Mouse (Mus musculus): Measurements from ENCODE around the gene Ttll11.

Ttll11 gene

DNA sequence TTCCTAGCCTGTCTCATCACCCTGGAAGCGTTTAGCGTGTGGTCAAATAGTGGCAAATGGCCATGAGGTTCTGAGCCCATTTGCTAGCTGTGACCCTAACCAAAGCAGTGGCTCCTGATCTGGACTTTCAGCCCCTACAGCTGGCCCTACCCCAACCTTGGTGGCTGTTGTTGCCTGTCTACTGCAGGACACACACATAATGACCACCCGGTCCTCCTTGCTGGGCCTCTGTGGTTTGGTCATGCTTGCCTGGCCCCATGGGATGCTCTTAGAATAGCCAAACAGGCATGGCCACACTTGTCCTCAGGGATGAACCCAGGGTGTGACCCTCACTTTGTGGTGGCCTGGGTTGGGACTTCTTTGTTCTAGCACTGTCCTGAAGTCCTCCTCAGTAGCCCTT lies 80.0 kb downstream of the Ttll11 start:
- DNase-seq (ENCODE audit: low spot score): no peak

DNA sequence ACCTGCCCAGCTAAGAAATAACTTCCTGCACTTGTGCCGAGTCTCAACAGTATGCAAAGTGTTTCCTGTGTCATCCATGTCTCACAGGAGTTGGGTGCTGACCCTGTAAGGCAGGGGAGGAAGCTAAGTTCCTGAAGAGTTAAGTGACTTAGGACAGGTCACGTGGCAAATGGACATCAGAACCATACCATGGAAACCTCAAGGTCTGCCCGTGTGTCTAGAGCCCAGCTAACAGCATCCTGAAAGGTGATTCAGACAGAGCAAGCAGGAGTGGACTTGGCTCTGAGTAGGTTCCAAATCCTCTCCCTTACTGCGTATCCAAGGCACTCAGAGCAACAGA lies 80.6 kb downstream of the Ttll11 start:
- DNase-seq (ENCODE audit: low spot score): no peak

DNA sequence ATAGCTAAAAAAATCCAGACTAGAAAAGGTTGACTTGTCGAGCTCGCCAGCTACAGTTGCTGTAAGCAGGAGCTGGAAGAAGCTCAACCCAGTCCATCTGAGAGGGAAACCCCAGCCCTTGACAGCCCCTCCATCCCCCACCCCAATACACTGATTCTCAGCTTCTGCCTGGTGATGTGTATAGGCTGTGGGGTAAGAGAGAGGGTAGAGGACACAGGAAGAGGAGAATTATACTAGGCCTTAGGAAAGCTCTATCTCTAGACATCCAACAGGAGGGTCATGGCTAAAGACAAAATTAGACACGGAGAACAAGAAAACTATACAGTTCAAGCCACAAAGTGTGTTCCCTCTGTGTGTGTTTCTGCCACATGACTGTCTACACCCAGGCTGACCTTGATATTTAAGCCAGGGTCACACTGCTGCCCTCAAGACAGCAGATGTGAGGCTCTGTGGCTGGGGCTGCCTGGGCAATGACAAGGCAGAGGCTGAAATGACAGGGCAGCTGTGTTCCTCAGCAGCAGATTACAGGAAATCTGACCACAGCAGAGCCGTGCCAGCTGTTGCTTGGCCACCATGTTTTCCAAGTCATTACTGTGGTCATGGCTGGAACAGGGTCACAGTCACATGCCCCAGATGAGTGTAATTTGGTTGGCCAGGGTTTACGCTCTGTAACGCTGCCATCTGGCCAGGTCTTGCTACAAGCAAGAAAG lies 81.1 kb downstream of the Ttll11 start:
- DNase-seq (ENCODE audit: low spot score): peak; percentile 11

DNA sequence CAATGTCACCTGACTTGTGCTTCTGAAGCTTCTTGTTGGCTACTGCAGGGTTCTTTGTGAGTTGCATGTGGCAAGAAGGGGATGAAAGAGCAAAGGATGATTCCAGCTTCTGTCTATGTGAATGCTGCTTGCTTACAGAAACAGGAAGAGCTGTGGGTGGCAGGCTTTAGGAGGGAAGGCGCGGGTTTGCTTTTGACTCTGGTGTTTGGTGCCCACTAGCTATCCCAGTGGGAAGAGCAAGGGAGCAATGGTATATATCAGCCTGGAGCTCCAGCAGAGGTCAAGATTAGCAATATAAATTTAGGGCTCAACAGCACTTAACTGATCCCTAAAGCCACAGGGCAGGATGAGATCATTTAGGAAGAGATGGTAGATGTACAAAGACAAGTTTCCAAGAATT lies 82.6 kb downstream of the Ttll11 start:
- DNase-seq (ENCODE audit: low spot score): no peak

DNA sequence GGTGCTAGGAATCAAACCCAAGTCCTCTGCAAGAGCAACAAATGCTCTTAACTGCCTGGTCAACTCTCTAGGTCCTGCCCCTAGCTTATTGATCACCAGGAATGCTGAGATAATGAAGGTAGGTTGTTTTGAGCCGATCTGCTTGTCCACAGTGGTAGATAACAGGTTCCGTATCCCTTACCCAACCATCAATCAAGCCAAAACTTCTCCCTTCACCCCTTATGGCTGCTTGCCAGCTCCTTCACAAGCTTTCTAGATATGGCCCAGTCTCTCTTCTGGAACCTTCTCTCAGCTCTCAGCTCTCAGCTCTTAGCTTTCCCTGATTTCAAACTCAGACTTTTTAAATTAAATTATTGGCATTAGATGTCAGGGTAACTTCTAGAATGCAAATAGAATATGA lies 85.2 kb downstream of the Ttll11 start:
- DNase-seq (ENCODE audit: low spot score): no peak

DNA sequence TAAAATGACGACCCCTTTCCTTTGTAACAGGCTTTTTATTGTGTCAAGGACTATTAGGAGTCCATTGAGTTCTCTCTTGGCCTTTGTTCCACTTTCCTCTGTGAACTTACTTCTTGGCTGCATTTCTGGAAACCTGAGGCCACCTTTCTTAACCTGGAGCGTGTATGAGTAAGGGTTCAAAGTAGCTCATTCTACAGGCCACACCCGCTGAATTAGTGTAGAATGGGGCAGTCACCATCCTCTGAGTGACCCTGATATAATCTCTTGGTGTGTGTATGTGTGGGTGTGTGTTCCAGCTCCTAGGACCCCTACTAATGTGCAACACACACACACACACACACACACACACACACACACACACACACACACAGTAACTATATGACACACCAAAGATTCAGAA lies 89.1 kb downstream of the Ttll11 start:
- DNase-seq (ENCODE audit: low spot score): no peak

DNA sequence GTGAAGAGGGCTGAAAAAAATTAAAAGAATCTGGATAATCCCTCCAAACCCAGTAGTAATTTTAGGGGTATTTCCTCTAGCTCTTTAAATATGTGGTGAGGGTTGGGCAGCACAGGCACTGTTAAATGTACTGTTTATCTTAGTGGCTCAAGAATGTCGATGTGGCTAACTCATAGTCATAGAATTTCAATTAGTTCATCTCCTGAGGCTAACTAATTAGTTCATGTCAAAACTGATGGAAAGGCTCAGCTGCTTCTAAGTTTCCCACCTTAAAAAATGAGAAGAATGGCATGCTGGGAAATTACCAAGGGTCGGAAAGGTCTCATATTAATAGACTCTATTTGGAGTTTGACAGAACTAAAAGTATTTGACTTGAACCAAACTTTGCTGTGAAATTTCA lies 89.9 kb downstream of the Ttll11 start:
- DNase-seq (ENCODE audit: low spot score): no peak

DNA sequence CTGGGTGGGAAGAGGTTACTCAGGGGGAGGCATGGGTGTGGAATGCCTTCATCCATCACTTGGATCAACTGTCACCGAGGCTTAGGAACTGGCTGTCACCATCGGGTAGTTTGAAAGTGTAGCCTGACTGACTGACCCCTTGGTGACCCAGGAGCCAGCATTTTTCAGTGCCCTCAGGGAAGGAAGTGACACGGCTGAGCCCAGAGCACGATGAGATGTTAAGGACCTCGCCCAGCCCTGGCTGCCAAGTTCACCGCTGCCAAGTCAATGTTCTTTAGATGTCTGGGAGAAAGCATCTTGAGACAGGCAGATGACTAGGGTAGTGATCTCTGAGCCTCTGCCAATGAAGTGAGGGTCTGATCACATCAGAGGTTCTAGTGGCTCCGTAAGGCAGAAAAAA lies 95.4 kb downstream of the Ttll11 start:
- no peak for DNase-seq (ENCODE audit: low spot score)

DNA sequence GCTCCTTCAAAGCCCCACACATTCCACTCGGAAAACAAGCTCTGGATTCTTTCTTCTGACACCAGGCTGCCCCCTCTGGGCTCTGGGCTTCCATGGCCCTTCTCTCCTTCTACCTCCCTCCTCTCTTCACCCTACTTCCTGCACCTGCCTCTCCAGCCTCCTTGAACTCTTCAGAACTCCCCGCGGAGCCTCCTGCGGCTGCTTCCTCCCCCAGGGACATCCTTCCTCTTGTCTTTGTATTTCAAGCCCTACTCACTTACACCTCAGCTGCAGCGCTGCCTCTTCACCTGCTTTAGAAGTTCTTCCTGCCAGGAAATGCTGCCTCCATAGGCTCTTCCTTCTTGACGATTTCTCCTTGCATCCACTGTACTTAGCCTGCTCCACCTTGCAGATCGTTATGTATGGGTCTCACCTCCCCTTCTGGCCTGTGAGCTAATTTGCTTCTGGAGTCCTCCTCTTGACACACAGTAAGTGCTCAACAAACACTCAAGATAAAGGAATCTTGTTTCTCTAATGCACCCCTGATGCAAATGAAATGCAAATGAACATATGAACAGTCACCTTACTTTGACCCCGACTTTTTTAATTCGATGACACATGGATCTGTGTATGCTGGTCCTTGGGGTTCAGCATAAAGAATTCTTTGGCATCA lies 97.3 kb downstream of the Ttll11 start:
- no peak for DNase-seq (ENCODE audit: low spot score)

DNA sequence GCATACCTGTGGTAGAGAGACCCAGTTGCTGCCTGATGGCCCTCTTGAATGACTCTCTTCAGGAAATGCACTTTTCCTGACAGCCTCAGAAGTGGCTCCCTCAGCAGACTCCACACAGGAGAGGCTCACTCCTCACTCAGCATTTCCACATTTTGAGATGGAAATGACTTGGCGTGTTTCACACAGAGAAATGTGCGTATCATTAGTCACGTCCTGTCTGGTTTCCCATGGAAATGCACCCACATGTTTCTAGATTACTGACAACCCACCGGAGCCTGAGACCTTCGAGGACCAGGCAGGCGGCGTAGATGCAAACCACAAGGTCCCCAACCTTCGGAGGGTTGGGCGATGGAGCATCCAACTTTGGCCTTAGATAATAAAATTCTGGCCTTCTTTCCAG lies 97.8 kb downstream of the Ttll11 start:
- DNase-seq (ENCODE audit: low spot score): no peak

DNA sequence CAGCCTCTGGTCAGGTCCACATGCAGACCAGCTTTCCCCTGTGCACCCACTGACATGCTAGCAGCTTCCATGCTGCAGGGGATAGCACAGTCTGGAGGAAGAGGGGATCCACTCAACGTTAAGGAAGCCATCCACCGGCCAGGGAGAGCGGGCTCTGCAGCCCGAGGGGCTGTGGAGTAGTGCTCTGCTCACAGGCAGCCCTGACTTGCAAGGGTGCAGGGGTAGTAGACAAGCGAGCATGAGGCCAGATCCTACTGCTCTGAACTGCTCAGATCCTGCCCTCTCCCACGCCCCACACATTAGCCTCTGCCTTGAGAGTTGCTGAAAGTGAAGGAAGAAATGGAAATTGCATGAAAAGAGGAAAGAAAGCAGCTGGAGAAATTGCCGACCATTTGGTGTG lies 99.4 kb downstream of the Ttll11 start:
- no peak for DNase-seq (ENCODE audit: low spot score)

DNA sequence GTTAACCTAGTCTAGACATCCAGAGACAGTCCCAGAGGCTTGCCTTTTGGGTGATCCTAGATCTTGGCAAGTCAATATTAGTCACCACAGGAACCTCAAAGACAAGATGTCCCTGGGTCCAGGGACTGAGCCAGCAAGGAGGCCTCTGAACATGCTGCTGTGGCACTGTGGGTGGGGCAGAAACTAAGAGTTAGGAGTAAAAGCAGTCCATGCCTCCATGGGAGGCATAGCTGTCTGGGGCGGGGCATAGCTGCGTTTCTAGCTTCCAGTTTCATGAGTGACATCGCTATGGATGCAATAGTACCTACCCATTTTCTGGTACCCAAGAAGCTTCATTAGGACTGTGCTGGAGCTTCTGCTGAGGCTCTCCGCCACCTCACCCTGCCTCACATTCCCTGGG lies 99.8 kb downstream of the Ttll11 start:
- DNase-seq (ENCODE audit: low spot score): no peak

DNA sequence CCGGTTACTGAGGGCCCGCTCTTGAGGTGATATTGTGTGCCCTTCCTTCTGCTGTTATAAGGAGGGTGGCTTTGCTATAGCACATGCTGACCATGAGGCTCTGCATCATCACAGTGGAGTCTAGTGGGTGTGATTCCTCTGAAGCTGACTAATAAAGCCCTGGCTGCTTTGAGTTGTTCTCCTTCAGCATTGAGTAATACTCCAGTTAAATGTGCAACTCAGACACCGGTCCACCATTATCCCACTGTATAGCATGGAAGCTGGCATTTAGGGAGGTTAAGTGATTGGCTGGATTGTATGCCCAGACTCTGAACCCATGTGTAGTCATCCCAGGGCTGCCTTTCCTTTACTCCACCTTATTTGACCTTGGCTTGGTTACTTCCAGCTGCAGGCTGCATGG lies 101.2 kb downstream of the Ttll11 start:
- no peak for DNase-seq (ENCODE audit: low spot score)

DNA sequence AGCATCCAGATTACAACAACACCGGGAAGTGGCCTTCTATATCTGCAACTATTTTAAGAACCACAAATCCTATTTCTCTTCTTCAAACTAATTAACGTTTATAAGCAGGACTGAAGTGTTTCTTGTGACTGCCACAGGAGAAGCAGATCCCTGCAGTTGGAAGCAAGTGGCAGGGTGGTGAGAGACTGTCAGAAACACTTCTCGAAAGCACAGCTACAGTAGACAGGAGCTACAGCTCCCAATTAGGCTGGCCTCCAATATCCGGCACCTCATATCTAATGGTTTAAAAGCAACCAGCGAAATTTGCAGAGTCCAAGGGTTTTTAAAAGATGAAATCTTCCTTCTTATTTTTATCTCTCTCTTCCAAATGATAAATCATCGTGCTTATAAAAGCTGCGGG lies 104.1 kb downstream of the Ttll11 start:
- no peak for DNase-seq (ENCODE audit: low spot score)

DNA sequence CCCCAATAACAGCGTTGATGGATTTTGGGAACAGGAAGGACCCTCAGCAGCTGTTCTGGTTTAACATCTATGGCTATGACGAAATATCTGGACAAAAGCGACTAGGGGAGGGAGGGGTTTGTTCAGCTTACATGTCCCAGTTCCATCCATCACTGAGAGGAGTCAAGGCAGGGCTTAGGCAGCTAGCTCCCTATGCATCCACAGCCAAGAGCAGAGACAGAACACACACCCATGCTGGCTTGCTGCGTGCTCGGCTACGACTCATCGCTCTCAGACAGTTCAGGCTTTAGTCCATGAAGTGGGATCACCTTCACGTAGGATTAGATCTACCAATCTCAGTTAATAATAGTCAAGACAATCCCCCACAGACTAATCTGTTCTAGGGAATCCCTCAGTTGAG lies 105.3 kb downstream of the Ttll11 start:
- no peak for DNase-seq (ENCODE audit: low spot score)

DNA sequence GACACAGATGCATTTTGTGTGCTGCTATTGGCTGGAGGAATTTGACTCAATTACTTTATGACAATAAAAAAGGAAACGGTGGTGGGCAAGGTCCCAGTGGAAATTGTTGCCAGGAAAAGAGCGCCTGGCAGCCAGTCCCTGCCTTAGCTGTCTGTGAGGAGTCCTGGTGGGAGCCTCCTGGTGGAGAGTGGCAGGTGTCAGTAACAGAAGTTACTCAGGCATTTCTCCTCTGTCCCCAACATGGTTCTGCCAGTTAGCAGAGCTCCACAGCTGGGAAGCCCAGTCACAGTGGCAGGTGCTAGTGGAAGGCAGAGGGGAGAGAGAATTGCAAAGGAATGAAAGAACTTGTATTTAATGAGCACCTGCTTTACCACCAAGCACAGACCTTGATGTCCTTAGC lies 110.5 kb downstream of the Ttll11 start:
- no peak for DNase-seq (ENCODE audit: low spot score)

DNA sequence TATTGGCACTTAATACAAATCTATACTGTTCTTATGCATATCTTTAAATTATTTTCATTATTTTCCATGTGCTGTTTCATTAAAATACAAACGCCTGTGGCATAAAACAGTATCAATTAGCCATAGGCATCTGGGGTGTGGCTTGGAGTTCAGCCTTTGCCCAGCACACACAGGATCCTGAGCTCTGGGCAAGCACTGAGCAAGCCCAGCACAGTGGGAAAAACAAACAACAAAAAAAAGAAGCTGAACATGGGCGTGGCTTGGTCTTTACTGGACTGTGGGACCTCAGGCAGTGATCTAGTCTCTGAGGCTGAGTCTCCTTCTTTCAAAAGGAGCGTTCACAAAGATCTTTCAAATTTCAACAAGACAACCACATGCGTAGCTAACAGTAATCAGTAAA lies 116.4 kb downstream of the Ttll11 start:
- no peak for DNase-seq (ENCODE audit: low spot score)

DNA sequence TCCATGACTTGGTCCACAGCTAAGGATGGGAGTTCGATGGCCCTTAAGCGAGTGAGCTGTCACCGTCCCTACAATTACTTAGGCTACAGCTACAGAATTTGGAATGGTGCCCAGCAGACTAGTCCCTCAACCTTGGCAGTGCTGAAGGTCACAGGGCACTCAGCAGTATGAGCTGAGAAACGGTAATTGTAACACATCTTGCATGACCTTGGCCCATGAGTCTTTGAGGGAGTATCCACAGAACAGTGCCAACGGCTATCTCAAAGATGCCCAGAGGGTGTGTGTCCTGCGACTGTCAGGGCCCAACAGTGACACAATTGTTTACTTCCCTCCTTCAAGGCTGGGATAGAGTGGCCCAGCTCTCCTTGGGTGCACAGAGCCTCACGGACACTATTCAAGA lies 118.5 kb downstream of the Ttll11 start:
- peak; percentile 14 for DNase-seq (ENCODE audit: low spot score)

DNA sequence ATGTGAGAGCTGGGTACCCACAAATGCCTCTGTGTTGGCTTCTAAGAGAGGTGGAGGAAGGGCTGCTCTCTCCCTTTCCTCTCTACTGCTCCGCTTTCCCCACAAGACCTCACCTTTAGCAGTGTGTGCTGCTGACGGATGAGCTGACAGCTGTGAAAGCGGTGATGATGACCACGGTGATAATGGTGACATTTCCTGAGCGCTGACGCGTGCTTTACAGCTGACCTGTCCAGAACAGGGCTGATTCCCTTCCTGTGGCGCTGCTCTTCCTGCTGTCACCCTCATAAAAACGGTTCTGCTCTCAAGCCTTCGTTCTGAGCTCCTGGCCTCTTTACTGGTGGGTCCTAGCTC lies 119.3 kb downstream of the Ttll11 start:
- no peak for DNase-seq (ENCODE audit: low spot score)

DNA sequence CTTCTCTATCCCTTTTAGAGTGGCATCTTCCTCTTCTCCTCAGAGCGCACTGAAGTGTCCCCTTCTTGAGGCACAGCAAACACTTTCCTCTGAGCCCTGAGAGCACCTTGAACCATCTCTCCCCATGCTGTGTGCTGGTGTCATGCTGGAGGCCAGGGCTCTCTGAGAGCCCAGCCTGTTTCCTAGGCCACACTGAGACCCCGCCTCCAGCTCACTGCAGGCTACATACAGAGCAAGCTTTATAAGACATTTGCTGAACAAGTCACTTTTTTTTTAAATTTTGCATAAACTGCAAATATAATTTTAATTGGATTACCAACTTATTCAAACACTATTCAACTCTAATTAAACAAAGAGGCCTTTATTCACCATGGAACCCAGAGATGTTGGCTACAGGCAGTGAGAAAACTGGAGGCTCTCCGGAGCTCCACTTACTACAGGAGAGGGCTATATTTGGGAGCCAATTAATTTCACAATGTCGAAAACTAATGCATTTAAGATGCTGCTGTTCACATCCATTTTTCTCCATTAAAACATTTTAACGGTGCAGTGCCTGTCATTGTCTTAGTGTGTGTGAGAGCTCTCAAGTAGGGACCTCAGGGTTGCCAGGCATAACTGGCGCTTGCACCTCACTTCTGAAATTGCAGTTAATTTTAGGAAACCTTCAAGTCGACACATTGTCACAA lies 119.9 kb downstream of the Ttll11 start:
- DNase-seq (ENCODE audit: low spot score): no peak

DNA sequence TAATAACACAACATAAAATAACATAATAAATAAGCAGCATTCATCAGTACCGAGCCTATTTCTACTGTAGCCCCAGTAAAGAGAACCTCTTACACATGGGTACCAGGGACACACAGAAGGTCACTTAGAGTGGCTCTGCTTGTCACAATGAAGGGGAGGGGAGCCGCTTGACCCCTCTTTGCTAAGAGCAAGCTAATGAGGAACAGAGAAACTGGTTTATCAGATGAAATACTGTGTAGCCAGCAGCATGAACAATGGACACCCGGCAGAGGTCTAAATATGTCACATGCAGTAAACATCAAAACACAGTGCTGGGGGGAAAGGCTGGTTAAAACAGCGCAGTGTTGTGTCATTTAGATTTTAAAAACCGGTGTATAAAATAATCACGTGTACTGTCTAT lies 121.4 kb downstream of the Ttll11 start:
- no peak for DNase-seq (ENCODE audit: low spot score)

DNA sequence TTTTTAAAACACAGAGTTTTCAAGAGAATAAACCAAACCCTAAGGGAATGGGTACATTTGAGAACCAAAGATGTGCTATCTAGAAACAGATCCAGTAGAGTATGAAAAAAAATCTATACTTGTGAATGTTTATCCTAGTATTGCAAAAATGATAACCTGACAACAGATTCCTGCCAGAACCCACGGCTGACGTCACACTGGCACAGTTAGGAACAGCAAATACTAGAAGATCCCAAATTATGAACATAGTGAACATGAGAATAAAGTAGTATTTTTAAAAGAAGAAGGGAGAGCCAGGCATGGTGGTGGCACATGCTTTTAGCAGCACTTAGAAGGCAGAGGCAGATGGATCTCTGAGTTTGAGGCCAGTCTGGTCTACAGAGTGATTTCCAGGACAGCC lies 122.8 kb downstream of the Ttll11 start:
- no peak for DNase-seq (ENCODE audit: low spot score)

DNA sequence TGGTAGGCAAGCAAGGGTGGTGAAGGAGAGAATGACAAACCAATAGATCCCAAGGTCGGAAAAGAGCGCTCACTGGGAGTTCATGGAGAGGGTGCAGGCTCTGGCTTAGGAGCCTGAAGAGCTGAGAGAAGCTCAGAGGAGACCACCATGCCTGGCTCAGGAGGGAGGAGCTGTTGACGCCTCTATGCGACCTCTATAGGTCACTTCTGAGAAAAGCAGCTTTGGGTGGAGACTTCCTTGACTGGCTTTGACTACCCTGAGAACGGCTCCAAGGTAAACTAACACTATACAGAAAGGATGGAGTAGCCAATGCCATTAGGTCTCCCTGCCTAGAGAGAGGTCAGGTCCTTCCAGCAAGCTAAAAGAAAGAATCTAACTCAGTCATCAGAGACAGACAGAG lies 124.8 kb downstream of the Ttll11 start:
- no peak for DNase-seq (ENCODE audit: low spot score)

DNA sequence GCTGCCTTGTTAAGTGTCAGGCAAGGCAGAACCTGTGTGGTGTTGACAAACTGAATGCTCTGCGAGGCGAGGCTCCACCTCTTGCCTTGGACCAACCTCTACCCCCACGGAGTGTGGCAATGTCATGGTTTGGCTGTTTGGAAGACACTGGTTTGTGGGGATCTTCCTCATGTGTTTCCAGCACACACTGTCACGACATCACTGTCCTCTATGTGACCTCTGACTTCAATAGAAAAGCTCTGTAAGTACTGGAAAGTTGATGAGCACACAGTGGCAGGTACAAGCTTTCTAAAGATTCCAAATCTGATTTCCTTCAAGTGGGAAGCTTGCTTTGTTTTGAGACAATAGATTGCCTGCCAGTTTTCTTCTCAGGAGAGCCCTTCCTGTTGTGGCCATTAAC lies 126.7 kb downstream of the Ttll11 start:
- DNase-seq (ENCODE audit: low spot score): no peak
